Mouse (Mus musculus) R1 (cell line): ENCODE results near the gene Galk2.

Experiments
- DNase-seq: peaks from one replicate; pipeline ENCODE4 v3.0.0-alpha.2; 2018; ENCODE audit warnings: low read depth, low spot score

Gene Galk2

GRCm38 (mm10) chr2:125941111-125941785, 82.3 kb downstream of the Galk2 start:
- no peak for DNase-seq

GRCm38 (mm10) chr2:125943301-125943700, 84.4 kb downstream of the Galk2 start:
- DNase-seq: no peak

- no peak for DNase-seq
Measured at GRCm38 (mm10) chr2:125948195-125948594, 89.3 kb downstream of the Galk2 start.

- no peak for DNase-seq
Measured at GRCm38 (mm10) chr2:125968811-125969210, 109.9 kb downstream of the Galk2 start.

GRCm38 (mm10) chr2:125973207-125973606, 114.3 kb downstream of the Galk2 start:
- no peak for DNase-seq

GRCm38 (mm10) chr2:125975206-125975605, 116.3 kb downstream of the Galk2 start:
- no peak for DNase-seq

- DNase-seq: peak; percentile 55
Measured at GRCm38 (mm10) chr2:125975808-125976345, 117.0 kb downstream of the Galk2 start.

GRCm38 (mm10) chr2:126002291-126002690, 143.4 kb downstream of the Galk2 start:
- DNase-seq: no peak

GRCm38 (mm10) chr2:126006088-126006487, 147.2 kb downstream of the Galk2 start:
- no peak for DNase-seq

- DNase-seq: no peak
Measured at GRCm38 (mm10) chr2:126006742-126007141, 147.8 kb downstream of the Galk2 start.

GRCm38 (mm10) chr2:126014989-126015710, 156.2 kb downstream of the Galk2 start:
- peak; percentile 11 for DNase-seq

GRCm38 (mm10) chr2:126015763-126016473, 157.0 kb downstream of the Galk2 start:
- DNase-seq: no peak

GRCm38 (mm10) chr2:126031186-126031900, 172.4 kb downstream of the Galk2 start:
- DNase-seq: no peak

GRCm38 (mm10) chr2:126033114-126033972, 174.4 kb downstream of the Galk2 start:
- peak; percentile 8 for DNase-seq
